Comparison of ENCODE assay signal across 8 mouse cellular contexts in genomic region chr8:111145460-111146012, GRCm38 (mm10). TPM values are rescaled to one million over a fixed set of nuclear protein-coding genes. Genes with fewer than 3 reads are reported as not detected.
A peak's percentile ranks its signal among the peaks of the same experiment; 100 is the strongest.
DNase-seq lines count a peak whose midpoint lies in the region; ATAC-seq and TF ChIP-seq lines count a peak whose summit lies in the region.
"Not testable (repeated sequence)": the region's sequence is repeated elsewhere in the genome, so short reads cannot be mapped to it uniquely, and the experiment has no call there.

No protein-coding gene starts in this region.

- not testable (repeated sequence) for H3K4me1 ChIP-seq in hindbrain, postnatal 0 days (ENCODE audit: insufficient read depth, low read length)

- not testable (repeated sequence) for H3K9me3 ChIP-seq in hindbrain, postnatal 0 days (ENCODE audit: low read length)

- not testable (repeated sequence) for H3K36me3 ChIP-seq in hindbrain, postnatal 0 days (ENCODE audit: insufficient read depth, low read length)

- not testable (repeated sequence) for H3K27me3 ChIP-seq in hindbrain, postnatal 0 days (ENCODE audit: insufficient read depth, low read length)

- WGBS in hindbrain, postnatal 0 days: 3% methylated on average over 61 of the region's 74 CpGs

- not testable (repeated sequence) for TF ChIP-seq CTCF in hindbrain, postnatal 0 days (IDR thresholded peaks at IDR 0.05; ENCODE audit: low read depth); left cerebral cortex, adult 2 months (IDR thresholded peaks at IDR 0.05)

- peak; percentile 91 for DNase-seq in T-cell, adult 2 months (ENCODE audit: low spot score)
- DNase-seq in cerebellum, postnatal 36 days: peak; percentile 91 to 97
- peak; percentile 94 for DNase-seq in gastrocnemius, adult 18-20 months (ENCODE audit: low spot score)
- peak; percentile 96 for DNase-seq in hindbrain, postnatal 0 days (ENCODE audit: low spot score)
- peak; percentile 93 for DNase-seq in left cerebral cortex, adult 2 months (ENCODE audit: extremely low spot score in 1 of 2, low spot score in 2 of 2)
- peak; percentile 87 to 88 for DNase-seq in right cerebral cortex, adult 2 months (ENCODE audit: low spot score in 2 of 2)
- peak; percentile 96 for DNase-seq in urinary bladder, postnatal 14 days (ENCODE audit: low spot score)

- H3K27ac ChIP-seq in hindbrain, postnatal 0 days: peak overlapping the region; percentile 77
- H3K27ac ChIP-seq in left cerebral cortex, adult 2 months: peak overlapping the region; percentile 97

- H3K9ac ChIP-seq in hindbrain, postnatal 0 days (replicated peaks; ENCODE audit: low read length): peak overlapping the region; percentile 78

- ATAC-seq in hindbrain, postnatal 0 days: peak; percentile 97
- ATAC-seq in megakaryocyte, adult 5-6 weeks (ENCODE audit: poor library complexity, severe bottlenecking): peak; percentile 95

- intact Hi-C loops in left cerebral cortex, adult 2 months (cut with DNase I): not testable (repeated sequence)

- H3K4me3 ChIP-seq in hindbrain, postnatal 0 days (ENCODE audit: low read length): peak overlapping the region; percentile 67
- peak overlapping the region; percentile 77 for H3K4me3 ChIP-seq in left cerebral cortex, adult 2 months

- peak overlapping the region; percentile 78 for H3K4me2 ChIP-seq in hindbrain, postnatal 0 days (ENCODE audit: low read depth, low read length)

RNA-seq across cellular contexts. Expression of gene Pdpr, which starts 51.1 kb away (rescaled TPM):
- 100 to 1,000 TPM; 115 to 127 TPM for total RNA-seq in gastrocnemius, adult 18-20 months (2021)
- 29.6 and 34.0 TPM in 2 replicates for total RNA-seq in hindbrain, postnatal 0 days (2014; rRNA removed)
- 10.3 and 10.7 TPM in 2 replicates for polyA plus RNA-seq in hindbrain, postnatal 0 days (2015; fragmentation: Nextera tagmentation; extraction: Ambion mirVana)
- 10 to 100 TPM; 31.2 to 31.9 TPM for total RNA-seq in left cerebral cortex, adult 2 months (2021)
- 8.1 and 9.6 TPM in 2 replicates for total RNA-seq in megakaryocyte, adult 5-6 weeks (2015)
- 14.9 and 18.5 TPM in 2 replicates for total RNA-seq in megakaryocyte, adult 5-6 weeks (2017)

RNA-seq across cellular contexts. Expression of gene Clec18a, which starts 53.3 kb away (rescaled TPM):
- total RNA-seq in gastrocnemius, adult 18-20 months (2021): under 1 TPM; 0.38 to 0.62 TPM
- total RNA-seq in hindbrain, postnatal 0 days (2014; rRNA removed): not detected in 2 replicates
- polyA plus RNA-seq in hindbrain, postnatal 0 days (2015; fragmentation: Nextera tagmentation; extraction: Ambion mirVana): 0.55 and 0.58 TPM in 2 replicates
- 1 to 10 TPM; 3.7 to 6.4 TPM for total RNA-seq in left cerebral cortex, adult 2 months (2021)
- not detected in 2 replicates for total RNA-seq in megakaryocyte, adult 5-6 weeks (2015)
- not detected in 2 replicates for total RNA-seq in megakaryocyte, adult 5-6 weeks (2017)

Comparison
In these comparisons a context has a peak if more than half of its experiments do, and no peak if none do; other contexts are left out.
1. Peak in every context shown above with its lines: DNase-seq, ATAC-seq, H3K4me3 ChIP-seq and H3K27ac ChIP-seq.